Mouse (Mus musculus) forebrain, embryonic 11.5 days (tissue): ENCODE data around the gene Ephb4. TPM values are rescaled to one million over a fixed set of nuclear protein-coding genes. Genes with fewer than 3 reads are reported as not detected.

Experiments used
- ATAC-seq: fragments of 200-750 bp; cut with Nextera tagmentation; replicated peaks from 2 replicates; pipeline ENCODE4 v1.8.0; 2017; ENCODE audit warnings: moderate TSS enrichment; ENCODE audit not compliant: low FRiP score
- DNase-seq: peaks from one replicate; pipeline ENCODE4 v3.0.0-alpha.2; 2017; ENCODE audit warnings: low spot score
- H3K27ac ChIP-seq: fragments of 300-500 bp; sonication (generic); 2 replicates; pipeline ENCODE4 v1.5.1; 2014; ENCODE audit warnings: low read depth, low read length
- H3K27me3 ChIP-seq: fragments of 300-500 bp; sonication (generic); 2 replicates; pipeline ENCODE4 v1.6.1; 2014; ENCODE audit warnings: mild to moderate bottlenecking, low read length, mixed read lengths; ENCODE audit not compliant: control insufficient read depth, insufficient read depth
- H3K36me3 ChIP-seq: fragments of 300-500 bp; sonication (generic); 2 replicates; pipeline ENCODE4 v1.6.1; 2014; ENCODE audit warnings: mild to moderate bottlenecking, low read length, moderate library complexity, mixed read lengths; ENCODE audit not compliant: control insufficient read depth, insufficient read depth
- H3K4me1 ChIP-seq: fragments of 300-500 bp; sonication (generic); replicated peaks from 2 replicates; pipeline ENCODE4 v1.6.1; 2014; ENCODE audit warnings: low read length, mixed read lengths; ENCODE audit not compliant: control insufficient read depth, insufficient read depth
- H3K4me2 ChIP-seq: fragments of 300-500 bp; sonication (generic); 2 replicates; pipeline ENCODE4 v1.6.1; 2014; ENCODE audit warnings: low read depth, mild to moderate bottlenecking, low read length, moderate library complexity, mixed read lengths; ENCODE audit not compliant: severe bottlenecking
- H3K4me3 ChIP-seq: fragments of 300-500 bp; sonication (generic); 2 replicates; pipeline ENCODE4 v1.5.1; 2014; ENCODE audit warnings: low read depth, low read length
- H3K9ac ChIP-seq: fragments of 300-500 bp; sonication (generic); 2 replicates; pipeline ENCODE4 v1.6.1; 2014; ENCODE audit warnings: low read length
- H3K9me3 ChIP-seq: fragments of 300-500 bp; sonication (generic); 2 replicates; pipeline ENCODE4 v1.6.1; 2016; ENCODE audit warnings: low read length, mixed read lengths; ENCODE audit not compliant: control insufficient read depth
- WGBS: fragments of 180-500 bp; shearing (Covaris S2); extraction: QIAGEN DNeasy Blood & Tissue Kit; methylation state at CpG from one replicate; pipeline ENCODE4 v1.1.7; 2014; 5-methylcytosine and 5-hydroxymethylcytosine counted together
- polyA plus RNA-seq: library from polyadenylated mRNA; unstranded; fragments of >200 nt; fragmentation: Nextera tagmentation; extraction: Ambion mirVana; gene quantifications from 2 replicates; pipeline ENCODE4 v1.2.1, GENCODE M21; 2014

The Ephb4 gene
- polyA plus RNA-seq, 1 experiment from 2014 or later, result 34.6 TPM

DNA sequence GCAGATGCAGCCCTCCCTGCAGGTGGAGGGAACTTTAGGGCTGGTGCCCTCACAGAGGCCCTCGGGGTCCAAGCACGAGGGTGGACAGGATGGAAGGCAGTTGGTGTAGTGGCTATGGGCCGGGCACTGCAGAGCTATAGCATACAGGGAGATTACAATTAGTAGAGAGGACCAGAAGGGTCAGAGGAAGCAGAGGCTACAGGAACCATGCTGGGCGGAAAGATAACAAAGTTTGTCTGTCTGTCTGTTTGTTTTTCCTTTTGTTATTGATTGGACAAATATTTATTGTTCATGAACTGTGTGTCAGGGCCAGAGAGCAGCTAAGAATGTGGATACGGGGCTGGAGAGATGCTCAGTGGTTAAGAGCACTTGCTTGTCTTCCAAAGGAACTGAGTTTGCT is 64.3 kb downstream of the Ephb4 start:
- H3K4me3 ChIP-seq, result no peak overlapping the region
- WGBS, result 69% methylated on average over 5 of the region's 5 CpGs
- no peak for ATAC-seq
- no peaks in the 10 kb centered on the region for H3K27me3 ChIP-seq
- H3K9me3 ChIP-seq, result no peaks in the 10 kb centered on the region
- H3K4me1 ChIP-seq, result no peaks in the 10 kb centered on the region
- no peak for DNase-seq
- H3K4me2 ChIP-seq, result no peak overlapping the region
- no peaks in the 10 kb centered on the region for H3K36me3 ChIP-seq
- no peak overlapping the region for H3K9ac ChIP-seq
- H3K27ac ChIP-seq, result no peak overlapping the region

DNA sequence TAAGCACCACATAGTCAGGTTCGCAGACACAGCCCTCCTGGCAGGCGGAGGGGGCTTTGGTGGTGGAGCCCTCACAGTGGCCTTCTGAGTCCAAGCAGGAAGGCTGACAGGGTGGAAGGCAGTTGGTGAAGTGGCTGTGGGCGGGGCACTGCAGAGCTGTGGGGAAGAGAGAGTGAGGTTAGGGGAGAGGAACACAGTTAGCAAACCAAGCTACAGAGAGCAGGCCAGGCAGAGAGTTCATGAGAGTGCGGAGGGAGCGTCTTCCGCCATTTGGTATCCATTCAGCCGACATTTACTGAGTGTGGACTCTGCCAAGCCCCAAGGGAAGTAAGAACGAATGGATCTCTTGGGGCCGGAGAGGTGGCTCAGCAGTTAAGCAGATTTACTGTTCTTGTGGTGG is 69.2 kb downstream of the Ephb4 start:
- ATAC-seq, result no peak
- no peak overlapping the region for H3K4me3 ChIP-seq
- H3K27ac ChIP-seq, result no peak overlapping the region
- no peaks in the 10 kb centered on the region for H3K36me3 ChIP-seq
- no peaks in the 10 kb centered on the region for H3K4me1 ChIP-seq
- 78% methylated on average over 9 of the region's 9 CpGs for WGBS
- H3K27me3 ChIP-seq, result no peaks in the 10 kb centered on the region
- no peak overlapping the region for H3K9ac ChIP-seq
- H3K9me3 ChIP-seq, result no peaks in the 10 kb centered on the region
- no peak for DNase-seq
- no peak overlapping the region for H3K4me2 ChIP-seq

DNA sequence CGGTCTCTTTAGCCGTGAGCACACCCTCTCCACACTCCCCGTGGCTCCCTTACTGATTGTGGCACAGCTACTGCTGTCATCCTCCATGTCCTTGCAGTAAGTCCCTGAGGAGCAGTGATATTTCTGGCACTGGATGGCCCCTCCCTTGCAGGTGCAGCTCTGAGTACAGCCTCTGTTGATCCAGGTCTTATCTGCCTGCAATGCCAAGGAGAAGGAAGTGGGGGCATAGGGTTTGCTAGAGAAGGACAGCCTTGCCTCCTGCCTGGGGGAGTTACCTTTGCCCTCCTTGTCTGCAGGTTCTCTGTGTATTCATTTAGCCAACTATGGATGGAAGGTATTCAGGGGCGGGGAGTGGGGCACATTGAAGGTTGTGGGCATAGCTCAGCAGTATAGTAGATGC is 69.9 kb downstream of the Ephb4 start:
- Histone ChIP-seq H3K36me3 (no peaks in the 10 kb centered on the region), H3K27ac (no peak overlapping the region), H3K4me1 (no peaks in the 10 kb centered on the region), H3K4me2 (no peak overlapping the region), H3K4me3 (no peak overlapping the region), H3K9me3 (no peaks in the 10 kb centered on the region), H3K27me3 (no peaks in the 10 kb centered on the region), H3K9ac (no peak overlapping the region)
- DNase-seq (no peak), ATAC-seq (no peak)
- WGBS, result 85% methylated on average over 4 of the region's 4 CpGs

GRCm38 (mm10) chr5:137425648-137426047 is 75.7 kb downstream of the Ephb4 start:
- DNase-seq, result no peak
- no peak overlapping the region for H3K9ac ChIP-seq

More at GRCm38 (mm10) chr5:137425648-137426047, 75.7 kb downstream of the Ephb4 start:
- Histone ChIP-seq H3K36me3 (no peaks in the 10 kb centered on the region), H3K27me3 (no peaks in the 10 kb centered on the region), H3K4me1 (no peaks in the 10 kb centered on the region), H3K9me3 (no peaks in the 10 kb centered on the region), H3K4me3 (no peak overlapping the region), H3K4me2 (no peak overlapping the region), H3K27ac (no peak overlapping the region)
- ATAC-seq, result no peak
- WGBS, result 69% methylated on average over 6 of the region's 6 CpGs

Other genes with a start within 250 kb of the Ephb4 start
- 6.2 and 7.6 TPM in 2 replicates for gene Trim56, start 233.9 kb upstream of the Ephb4 start, polyA plus RNA-seq
- not detected in 2 replicates for gene Muc3, start 200.8 kb upstream of the Ephb4 start, polyA plus RNA-seq
- not detected in 2 replicates for gene Muc3a, start 137.7 kb upstream of the Ephb4 start, polyA plus RNA-seq
- gene Ache, start 62.6 kb upstream of the Ephb4 start, polyA plus RNA-seq, result 3.0 and 3.7 TPM in 2 replicates
- 6.8 and 8.0 TPM in 2 replicates for gene Ufsp1, start 55.5 kb upstream of the Ephb4 start, polyA plus RNA-seq
- gene Srrt, start 42.4 kb upstream of the Ephb4 start, polyA plus RNA-seq, result 190 TPM in 2 replicates
- 50.1 and 56.7 TPM in 2 replicates for gene Trip6, start 35.7 kb upstream of the Ephb4 start, polyA plus RNA-seq
- 9.9 and 10.5 TPM in 2 replicates for gene Slc12a9, start 16.5 kb upstream of the Ephb4 start, polyA plus RNA-seq
- gene Zan, start 127.0 kb downstream of the Ephb4 start, polyA plus RNA-seq, result 0.11 and 0.15 TPM in 2 replicates
- 55.9 and 62.4 TPM in 2 replicates for gene Pop7, start 152.4 kb downstream of the Ephb4 start, polyA plus RNA-seq
- gene Gigyf1, start 168.4 kb downstream of the Ephb4 start, polyA plus RNA-seq, result 14.0 and 14.9 TPM in 2 replicates
- gene Epo, start 183.1 kb downstream of the Ephb4 start, polyA plus RNA-seq, result 0.40 and 0.84 TPM in 2 replicates
- 410 and 508 TPM in 2 replicates for gene Gnb2, start 183.4 kb downstream of the Ephb4 start, polyA plus RNA-seq
- 20.5 and 22.8 TPM in 2 replicates for gene Actl6b, start 203.4 kb downstream of the Ephb4 start, polyA plus RNA-seq
- 1.2 and 2.1 TPM in 2 replicates for gene Tfr2, start 219.7 kb downstream of the Ephb4 start, polyA plus RNA-seq